Mouse (Mus musculus) layer of hippocampus, postnatal 36 days (tissue): Measurements from ENCODE around the gene Hdac8. TPM values are rescaled to one million over a fixed set of nuclear protein-coding genes. Genes with fewer than 3 reads are reported as not detected.

ENCODE experiments used
- DNase-seq, 2 experiments: peaks; one replicate each; pipeline ENCODE4 v3.0.0; 2022
- total RNA-seq, 2 experiments: library from RNA; stranded (reverse); gene quantifications; 2 replicates each; pipeline ENCODE4 v1.2.3; 2021

The Hdac8 gene
- total RNA-seq, 2 experiments from 2014 or later: 18.8 to 20.0 TPM

DNA sequence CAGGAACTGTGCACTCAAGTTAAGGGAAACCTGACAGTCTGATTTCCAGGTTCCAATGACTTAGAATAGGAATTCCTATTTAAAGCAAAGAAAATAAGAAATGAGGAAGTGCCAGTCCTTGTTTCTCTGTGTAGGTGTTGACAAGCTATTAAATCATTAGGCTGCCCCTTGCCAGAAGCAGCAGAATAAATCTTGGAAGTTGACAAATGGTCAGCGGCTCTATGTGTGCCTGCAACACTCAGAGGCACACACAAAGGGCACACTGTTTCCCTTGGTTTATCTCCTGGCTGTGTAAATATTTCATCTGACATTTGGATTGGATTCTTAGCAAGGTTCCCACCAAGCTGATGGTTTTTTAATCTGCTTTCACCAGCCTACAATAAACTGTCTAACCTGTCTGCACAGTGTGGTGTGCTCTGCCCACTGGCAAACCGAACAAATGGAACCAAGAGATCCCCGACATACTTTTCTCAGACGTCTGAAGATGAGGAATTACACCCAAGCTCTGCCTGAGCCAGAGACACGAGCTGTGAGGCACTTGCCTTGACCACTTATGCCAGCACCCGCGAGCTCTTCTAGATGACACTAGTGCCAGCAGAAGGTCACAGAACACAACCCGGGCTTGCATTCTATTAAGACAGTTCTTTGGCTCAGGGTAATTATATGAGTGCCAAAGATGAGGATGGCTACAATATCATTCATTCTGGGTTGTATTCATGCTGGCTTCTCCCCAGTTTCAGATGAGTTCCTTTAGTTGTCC, 165.6 kb downstream of the Hdac8 start:
- DNase-seq: no peak

DNA sequence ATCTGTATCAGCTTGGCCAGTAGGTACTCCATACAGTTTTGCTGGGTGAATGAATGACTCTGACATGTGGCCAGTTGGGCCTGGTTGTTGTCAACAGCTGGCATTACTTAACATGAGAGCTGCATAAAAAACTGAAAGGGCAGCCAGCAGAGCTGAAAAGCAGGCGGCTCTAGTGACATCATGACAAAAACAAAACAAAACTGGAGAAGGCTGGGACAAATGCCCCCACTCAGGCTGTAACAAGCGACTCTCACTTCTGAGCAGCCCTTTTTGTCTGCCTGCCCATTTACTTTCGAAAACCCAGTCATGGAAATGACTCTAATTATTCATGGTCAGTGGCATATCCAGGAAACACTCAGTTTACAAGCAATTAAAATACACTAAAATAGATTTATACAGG, 185.5 kb downstream of the Hdac8 start:
- no peak for DNase-seq

DNA sequence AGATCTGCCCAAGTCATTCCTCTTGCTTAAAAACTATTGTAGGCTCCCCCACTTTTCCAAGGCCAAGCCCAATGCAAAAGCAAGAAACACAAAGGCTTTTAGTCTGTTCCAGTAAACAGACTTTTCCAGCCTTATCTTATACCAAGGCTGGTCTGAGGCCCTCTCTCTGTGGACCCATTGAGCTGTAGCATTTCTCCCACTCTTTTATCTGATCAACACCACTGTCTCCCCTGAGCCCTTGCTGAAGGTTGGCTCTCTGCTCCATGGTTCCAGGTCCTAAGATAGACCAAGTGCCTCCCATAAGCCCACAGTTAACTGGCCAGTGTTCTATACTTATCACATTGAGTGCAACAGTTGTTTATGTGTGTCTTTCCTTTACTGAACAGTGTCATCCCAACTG, 185.9 kb downstream of the Hdac8 start:
- no peak for DNase-seq

DNA sequence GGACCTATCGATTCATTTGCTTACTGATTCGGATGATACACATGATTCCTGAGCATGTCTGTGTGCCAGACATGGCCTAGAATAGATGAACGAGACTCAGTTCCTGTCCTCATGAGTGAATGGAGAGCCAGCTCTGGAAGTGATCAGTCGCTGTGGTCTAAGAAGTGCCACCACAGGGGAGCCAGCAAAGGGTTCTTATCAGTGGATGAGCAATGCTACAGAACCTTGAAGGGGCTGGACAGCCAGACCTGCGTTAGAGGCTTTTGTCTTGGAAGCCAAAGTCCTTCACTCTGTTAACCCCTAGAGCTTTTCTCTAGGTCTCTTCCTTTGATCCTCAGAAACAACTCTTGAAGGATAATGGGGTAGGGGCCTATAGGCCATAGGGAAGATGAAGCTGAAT, 186.4 kb downstream of the Hdac8 start:
- no peak for DNase-seq

DNA sequence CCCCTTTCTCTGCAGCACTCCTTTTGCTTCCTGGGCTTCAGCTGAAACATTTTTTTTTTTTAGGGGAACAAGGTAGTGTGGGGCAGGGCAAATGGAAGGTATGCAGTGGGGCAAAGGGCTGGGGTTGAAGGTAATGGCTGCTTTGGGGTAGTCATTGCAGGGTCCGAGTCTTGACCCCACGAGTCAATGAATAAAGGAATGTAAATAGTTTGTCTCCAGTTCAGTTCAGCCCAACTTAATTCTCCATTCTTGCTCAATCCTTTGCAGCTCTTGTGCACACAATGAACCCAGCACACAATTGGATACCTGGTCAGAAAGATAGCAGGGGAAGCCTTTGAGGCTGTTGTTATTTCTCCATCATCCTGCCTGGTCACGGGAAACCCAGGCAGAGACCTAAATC, 194.0 kb downstream of the Hdac8 start:
- no peak for DNase-seq

DNA sequence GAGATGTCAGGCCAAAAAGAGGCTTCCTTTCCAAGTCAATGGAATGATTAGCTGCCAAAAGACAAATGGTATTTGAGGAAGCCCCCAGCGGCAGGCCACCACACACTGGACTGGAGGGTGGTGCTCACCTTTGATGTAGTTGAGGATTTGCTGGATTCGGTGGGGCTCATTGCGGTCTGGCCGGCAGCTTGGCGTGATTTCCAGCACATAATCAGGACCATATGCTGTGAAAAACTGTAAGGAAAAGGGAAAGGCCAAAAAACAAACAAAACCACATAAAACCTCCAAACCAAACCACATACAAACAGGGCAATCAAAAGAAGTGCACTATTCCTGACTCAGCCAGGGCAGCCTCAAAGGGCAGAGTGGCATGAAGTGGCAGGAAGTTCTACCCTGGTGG, 197.6 kb downstream of the Hdac8 start:
- DNase-seq: no peak

DNA sequence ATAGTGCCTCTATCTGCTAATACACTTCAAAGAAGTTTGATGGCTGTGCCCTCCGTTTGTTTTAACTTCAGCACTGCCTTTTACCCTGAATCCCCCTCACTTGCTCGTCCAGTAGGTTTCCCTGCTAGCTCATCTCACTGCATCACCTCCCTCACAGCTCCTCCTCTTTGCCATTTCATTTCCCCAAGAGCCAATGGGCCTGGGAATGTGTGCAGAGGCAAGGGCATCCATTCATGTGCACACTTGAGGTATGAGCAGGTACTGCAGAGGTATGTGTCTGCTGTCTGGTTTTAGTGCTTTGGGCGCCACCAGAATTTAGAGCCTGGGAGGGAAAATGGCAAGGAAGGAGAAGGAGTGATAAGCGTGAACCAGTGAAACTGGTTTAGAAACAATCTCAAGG, 199.4 kb downstream of the Hdac8 start:
- DNase-seq: no peak

DNA sequence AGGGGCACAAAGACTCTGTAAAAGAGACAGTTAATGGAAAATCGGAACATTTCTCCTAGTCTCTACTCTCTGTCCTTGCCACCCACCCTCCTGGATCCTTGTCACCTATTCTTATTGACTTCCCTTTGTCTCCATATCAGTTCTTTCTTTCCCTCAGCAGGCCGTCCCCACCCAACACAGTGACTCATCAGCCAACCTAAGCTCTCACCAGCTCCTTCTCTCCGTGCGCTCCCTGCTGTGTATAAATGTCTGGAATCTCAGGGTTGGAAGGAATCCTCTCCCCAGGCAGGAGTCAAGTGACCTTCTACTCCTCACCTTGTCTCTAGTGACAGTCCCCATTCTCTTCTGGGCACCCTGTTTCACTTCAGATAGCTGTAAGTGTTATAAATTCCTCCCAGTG, 200.2 kb downstream of the Hdac8 start:
- no peak for DNase-seq

DNA sequence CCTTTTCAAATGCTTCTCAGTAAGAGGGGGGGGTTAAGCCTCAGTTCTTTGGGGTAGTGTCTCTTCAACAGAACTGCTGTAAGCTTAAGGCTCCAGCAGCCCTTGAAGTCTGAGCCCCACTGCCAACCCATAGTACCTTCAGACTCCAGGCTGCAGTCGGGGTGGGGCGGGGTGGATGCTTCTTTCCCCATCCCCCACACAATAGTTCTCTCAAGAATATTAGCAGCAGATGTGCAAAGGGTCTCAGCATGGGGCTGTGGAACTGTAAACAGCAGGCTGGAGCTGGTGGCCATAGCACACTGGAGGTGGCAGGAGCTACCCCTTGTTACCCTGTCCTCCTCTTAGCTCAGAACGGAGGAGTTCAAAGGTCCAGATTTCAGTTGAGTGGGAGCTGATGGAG, 202.7 kb downstream of the Hdac8 start:
- no peak for DNase-seq

DNA sequence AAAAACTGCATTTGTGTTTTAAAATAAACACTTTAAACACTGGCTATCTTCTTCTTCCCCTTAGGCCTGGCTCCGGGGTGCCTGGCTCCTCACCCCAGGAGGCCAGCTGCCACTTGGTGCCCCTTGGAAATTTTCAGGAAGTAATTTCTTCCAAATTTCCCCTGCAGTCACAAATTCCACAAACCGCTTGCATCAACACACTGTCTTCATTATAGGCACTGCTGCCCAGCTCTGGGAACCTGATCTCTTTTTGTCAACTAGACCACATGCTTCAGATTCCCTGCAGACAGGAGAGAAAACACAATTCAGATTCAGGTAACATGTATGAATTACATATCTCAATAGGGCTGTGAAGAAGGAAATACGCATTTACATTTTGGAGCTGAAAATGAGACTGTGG, 220.3 kb downstream of the Hdac8 start:
- no peak for DNase-seq

DNA sequence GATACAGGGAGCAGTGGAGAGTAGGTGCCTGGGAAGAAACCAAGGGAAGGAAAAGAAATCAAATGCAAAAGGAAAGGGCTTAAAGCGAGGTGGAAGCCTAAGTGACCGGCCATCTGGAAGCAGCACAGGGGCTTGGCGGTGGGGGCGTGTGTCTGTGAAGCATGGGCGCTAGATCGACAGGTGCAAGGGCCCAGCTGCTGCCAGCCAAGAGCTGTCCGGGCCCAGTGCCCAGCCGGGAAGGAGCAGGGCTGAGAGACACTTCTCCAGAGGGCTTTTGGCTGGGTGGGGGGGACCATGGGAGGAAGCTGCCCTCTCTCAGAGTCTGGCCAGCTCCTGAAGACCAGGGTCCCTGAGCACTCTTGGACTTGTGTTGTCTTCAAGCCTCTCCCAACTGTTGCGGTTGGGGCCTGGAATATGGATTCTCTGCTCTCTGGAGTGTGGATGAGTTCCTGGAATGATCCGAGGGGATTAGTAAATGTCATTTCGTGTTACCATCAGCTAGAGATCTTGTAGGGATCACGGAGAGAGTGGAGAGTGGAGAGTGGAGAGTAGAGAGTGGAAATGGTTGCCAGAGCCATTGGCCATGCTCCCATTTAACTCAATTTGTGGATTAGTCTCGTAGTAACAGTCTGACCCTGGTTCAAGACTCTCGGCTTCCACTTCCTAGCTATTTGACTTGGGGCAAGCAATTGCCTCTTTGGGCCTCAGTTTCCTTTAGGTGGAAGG, 242.4 kb downstream of the Hdac8 start:
- DNase-seq: no peak

DNA sequence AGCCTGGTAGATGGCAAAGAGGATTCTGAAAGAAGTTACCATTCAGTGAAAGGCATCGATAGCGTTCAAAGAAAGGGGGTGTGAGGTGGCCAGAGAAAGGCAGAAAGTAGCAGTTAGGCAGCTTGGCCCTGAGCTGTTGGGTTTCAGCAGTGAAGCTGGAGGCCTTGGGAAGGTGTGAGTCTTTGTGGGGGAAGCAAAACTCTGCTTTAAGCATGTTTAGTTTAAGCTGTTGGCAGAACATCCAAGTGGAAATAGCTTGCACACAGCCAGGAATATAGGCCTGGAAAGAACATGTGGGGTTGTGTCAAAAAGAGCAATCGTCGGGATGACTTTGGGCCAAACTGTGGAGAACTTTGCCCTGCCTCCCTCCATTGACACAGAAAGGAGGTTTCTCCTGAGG, 245.4 kb downstream of the Hdac8 start:
- DNase-seq: no peak

DNA sequence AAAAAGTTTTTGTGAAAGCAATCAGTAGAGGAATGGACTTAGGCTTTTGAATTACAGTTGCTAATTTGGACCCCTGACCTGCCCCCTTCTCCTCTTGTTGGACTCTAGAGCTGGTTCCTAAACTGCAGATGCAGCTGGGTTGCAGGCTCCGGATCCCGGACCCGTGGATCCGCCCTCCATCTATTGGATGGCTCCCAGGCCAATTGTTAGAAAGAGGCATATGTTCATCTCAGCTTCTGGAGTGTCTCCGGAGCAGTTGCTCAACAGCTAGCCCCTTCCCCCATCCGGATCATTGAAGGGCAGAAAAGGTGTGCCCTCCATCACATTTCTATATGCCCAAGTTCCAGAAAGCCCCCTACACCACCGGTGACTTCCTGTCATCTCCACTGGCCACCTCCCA, 251.3 kb downstream of the Hdac8 start:
- DNase-seq: peak in 1 of 2 experiments; percentile 3

DNA sequence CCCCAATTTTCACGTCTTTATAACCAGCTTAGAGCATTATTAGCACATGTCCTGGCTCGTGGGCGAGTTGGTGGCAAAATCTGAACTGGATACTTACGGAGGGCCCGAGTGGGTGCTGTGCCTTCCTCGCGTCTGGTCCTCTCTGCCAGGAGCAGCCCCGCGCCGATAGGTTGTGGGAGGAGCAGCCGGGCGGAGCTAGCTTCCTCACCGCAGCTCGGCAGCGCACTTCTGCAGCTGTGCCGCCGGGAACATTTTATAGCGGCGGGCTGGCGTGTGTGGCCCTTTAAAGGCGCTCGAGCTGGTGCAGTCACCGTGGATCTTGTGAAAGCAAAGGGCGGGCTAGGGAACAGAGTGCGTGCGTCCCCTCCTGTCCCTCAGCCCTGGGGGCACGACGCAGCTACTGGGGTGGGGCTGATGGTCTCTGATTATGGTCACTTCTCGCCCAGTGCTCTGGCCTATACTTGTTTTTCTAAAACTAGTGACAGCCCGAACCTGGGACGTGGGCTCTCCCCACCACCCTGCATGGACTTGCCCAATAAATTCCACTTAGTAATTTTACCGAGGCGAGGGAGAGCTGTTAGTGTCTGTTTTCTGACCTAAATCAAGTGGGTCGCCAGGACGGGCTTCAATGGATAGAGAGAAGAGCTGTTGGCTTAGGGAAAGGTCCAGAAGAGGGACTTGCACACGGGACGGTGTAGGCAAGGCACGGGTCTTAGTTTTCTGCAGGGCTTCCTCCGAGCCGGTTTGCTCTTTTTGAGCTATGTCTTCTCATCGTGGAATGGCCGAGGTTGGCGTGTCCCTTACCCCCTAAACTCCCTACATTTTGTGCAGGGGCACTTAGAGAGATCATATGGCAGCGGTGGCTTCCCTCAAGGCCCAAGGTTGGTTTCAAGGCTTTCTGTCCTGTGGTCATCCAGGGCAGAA, 253.0 kb downstream of the Hdac8 start, which contains the start of gene Cited1:
Gene Cited1, minus strand, starts transcription at position 245 of the 924 bp plus-strand sequence.
- DNase-seq: peak; percentile 42 to 44

DNA sequence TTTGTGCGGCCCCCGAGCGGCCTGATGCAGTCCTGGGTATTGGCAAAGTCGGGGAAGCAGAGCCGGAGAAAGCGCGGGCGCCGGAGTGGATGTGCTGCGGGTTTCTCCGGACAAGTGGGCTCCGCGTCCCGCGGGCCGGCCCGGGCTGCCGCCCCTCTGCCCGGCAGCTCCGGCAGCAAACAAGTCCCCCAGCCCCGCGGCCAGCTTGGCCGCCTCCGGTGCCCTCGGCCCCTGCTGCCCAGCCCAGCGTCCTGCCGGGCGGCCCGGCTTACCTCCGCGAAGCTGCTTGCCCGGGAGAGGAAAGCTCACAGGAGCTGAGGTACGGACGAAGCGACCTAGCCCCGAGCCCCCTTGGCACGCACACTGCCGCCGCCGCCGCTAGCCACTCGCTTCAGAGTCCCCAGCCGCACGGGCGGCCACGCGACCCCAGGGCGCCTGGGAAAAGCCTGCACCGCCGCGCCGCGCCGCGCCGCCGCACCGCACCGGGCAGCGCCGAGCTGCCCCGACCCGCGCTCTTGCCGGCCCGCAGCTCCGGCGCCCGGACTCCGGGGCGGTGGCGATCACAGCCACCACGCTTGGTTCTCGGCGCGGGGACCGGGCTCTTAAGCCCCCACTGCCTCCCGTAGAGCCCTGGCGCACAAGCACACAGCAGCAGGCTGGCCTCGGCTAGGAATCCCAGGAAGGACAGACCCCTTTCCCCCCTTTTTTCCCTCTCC, 253.8 kb downstream of the Hdac8 start:
- peak in 1 of 2 experiments; percentile 4 for DNase-seq

DNA sequence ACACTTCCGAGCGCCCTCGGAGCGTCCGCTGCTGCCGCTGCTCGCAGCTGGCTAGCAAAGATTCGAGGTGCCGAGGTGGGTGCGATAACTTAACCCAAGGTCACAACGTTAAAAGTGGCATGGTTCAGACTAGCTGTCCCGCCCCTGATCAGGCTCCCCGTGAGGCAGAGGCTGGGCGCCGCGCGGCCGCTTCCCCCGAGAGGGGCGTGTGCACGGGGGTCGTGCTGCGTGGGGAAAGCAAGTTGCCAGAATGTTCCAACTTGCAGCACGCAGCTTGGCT, 254.3 kb downstream of the Hdac8 start:
- no peak for DNase-seq

DNA sequence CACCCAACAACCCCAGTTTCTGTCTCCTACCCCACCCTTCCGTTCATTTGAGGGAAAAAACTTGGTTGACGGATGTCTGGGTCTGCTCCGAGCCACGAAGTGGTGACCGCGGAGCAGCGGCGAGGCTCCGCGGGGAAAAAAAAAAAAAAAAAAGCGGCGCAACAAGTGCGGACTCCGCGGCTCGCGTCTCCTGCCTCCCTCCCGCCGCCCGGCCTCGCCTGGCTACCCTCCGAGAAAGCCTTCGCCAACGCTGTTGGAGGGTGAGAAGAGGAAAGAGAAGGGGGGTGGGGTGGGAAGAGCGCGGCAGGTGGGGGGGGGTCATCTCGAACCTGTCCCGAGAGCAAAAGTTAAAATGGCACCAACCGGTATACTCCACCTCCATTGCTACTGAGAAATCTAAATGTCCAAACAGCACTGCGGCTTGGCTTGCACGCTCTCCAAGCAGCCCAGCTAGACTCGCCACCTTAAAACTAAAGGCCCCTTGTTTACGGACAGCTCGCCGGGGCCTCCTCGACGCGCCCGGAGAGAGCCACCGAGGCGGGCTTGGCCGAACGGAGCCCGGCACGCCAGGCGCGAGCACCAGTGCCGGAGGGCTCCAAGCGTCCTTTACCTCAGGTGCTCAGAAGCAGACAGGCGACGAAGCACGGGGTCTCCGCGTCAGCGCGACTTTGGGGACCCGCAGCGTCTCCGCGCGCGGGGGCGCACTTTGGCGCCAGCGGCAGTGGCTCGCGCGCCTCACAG, 254.8 kb downstream of the Hdac8 start:
- peak in 1 of 2 experiments; percentile 5 for DNase-seq

DNA sequence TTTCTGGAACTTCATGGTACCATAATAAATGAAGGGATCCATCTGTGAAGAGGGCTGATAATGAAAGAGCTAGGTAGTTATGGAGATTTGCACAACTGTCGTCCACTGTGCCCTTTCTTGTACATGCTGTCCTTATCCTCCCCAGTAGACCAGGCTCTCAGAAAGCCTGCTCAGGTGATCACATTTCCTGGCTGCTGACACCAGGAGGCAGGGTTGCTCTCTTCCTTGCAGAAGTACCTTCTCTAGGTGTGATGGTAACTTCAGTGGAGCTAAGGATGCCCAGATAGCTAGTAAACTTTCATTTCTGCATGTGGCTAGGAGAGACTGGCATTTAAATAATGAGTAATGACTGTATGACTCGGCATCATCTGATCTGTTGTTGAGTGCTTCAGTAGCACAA, 260.8 kb downstream of the Hdac8 start:
- no peak for DNase-seq
